Mouse (Mus musculus) embryonic facial prominence, embryonic 11.5 days (tissue): ENCODE measurements around the gene Osbpl9. TPM values are rescaled to one million over a fixed set of nuclear protein-coding genes. Genes with fewer than 3 reads are reported as not detected.

Experiments
- ATAC-seq: fragments of 200-750 bp; cut with Nextera tagmentation; replicated peaks from 2 replicates; pipeline ENCODE4 v1.8.0; 2017; ENCODE audit warnings: low read depth; ENCODE audit not compliant: insufficient number of reproducible peaks, low FRiP score, low TSS enrichment
- DNase-seq: peaks from one replicate; pipeline ENCODE4 v3.0.0-alpha.2; 2015; ENCODE audit warnings: low spot score
- H3K27ac ChIP-seq: fragments of 300-500 bp; sonication (generic); replicated peaks from 2 replicates; pipeline ENCODE4 v1.5.1; 2014; ENCODE audit warnings: mild to moderate bottlenecking, low read depth, low read length, control low read depth
- H3K27me3 ChIP-seq: fragments of 300-500 bp; sonication (generic); 2 replicates; pipeline ENCODE4 v1.6.1; 2014; ENCODE audit warnings: mild to moderate bottlenecking, low read length, moderate library complexity, mixed read lengths; ENCODE audit not compliant: control insufficient read depth, insufficient read depth
- H3K36me3 ChIP-seq: fragments of 300-500 bp; sonication (generic); replicated peaks from 2 replicates; pipeline ENCODE4 v1.6.1; 2014; ENCODE audit warnings: low read depth, mild to moderate bottlenecking, low read length, moderate library complexity, mixed read lengths; ENCODE audit not compliant: control insufficient read depth, insufficient read depth
- H3K4me1 ChIP-seq: fragments of 300-500 bp; sonication (generic); 2 replicates; pipeline ENCODE4 v1.6.1; 2014; ENCODE audit warnings: low read length, mixed read lengths; ENCODE audit not compliant: control insufficient read depth, insufficient read depth
- H3K4me2 ChIP-seq: fragments of 300-500 bp; sonication (generic); 2 replicates; pipeline ENCODE4 v1.6.1; 2014; ENCODE audit warnings: low read depth, mild to moderate bottlenecking, control low read depth, low read length, moderate library complexity
- H3K4me3 ChIP-seq: fragments of 300-500 bp; sonication (generic); 2 replicates; pipeline ENCODE4 v1.5.1; 2014; ENCODE audit warnings: low read depth, low read length, control low read depth
- H3K9ac ChIP-seq: fragments of 300-500 bp; sonication (generic); replicated peaks from 2 replicates; pipeline ENCODE4 v1.6.1; 2014; ENCODE audit warnings: mild to moderate bottlenecking, control low read depth, low read length
- H3K9me3 ChIP-seq: fragments of 300-500 bp; sonication (generic); replicated peaks from 2 replicates; pipeline ENCODE4 v1.6.1; 2016; ENCODE audit warnings: mild to moderate bottlenecking, low read length, inconsistent platforms, mixed read lengths; ENCODE audit not compliant: control insufficient read depth
- WGBS: fragments of 180-500 bp; shearing (Covaris S2); extraction: QIAGEN DNeasy Blood & Tissue Kit; methylation state at CpG from one replicate; pipeline ENCODE4 v1.1.7; 2014; 5-methylcytosine and 5-hydroxymethylcytosine counted together
- polyA plus RNA-seq: library from polyadenylated mRNA; unstranded; fragments of >200 nt; fragmentation: Nextera tagmentation; extraction: Ambion mirVana; gene quantifications from 2 replicates; pipeline ENCODE4 v1.2.1, GENCODE M21; 2014

The Osbpl9 gene
- polyA plus RNA-seq, 1 experiment from 2014 or later: 81.0 TPM

DNA sequence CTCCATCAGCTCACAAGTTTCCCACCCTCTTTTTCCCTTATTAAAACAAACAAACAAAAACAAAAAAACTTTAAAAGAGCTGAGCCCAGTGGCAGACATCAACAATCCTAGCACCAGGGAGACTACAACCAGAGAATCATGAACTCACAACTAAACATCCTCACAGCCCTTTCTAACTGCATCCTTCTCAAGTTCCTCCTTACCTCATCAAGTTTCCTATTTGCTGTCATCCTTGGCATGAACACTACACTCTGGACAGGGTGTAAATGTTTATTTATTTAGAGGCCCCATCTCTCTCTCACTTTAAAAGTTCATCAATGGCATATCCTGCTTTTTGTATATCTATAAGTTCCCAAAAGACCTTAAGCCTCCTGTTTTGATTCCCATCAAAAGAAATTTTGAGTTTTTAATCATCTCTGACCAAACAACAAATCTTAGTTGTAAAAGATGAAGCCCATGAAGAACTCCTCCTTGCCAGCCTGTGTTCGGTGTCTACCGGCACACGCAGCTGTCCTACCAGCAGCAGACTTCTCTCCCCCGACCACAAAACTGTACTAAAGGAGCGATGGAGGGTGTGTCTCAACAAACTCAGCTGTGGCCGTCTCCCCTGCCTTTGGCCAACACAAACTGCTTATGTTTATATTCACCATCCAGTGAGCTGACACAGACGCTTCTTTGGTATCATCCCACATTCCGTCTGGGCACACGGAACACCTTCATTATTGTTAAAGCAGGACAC lies 98.8 kb downstream of the Osbpl9 start:
- H3K27me3 ChIP-seq: no peaks in the 10 kb centered on the region
- WGBS: 80% methylated on average over 9 of the region's 9 CpGs
- H3K9ac ChIP-seq: no peak overlapping the region
- no peaks in the 10 kb centered on the region for H3K36me3 ChIP-seq
- H3K4me2 ChIP-seq: no peak overlapping the region
- H3K9me3 ChIP-seq: no peaks in the 10 kb centered on the region
- no peak overlapping the region for H3K27ac ChIP-seq
- ATAC-seq (no peak), DNase-seq (no peak)
- H3K4me1 ChIP-seq: no peaks in the 10 kb centered on the region
- no peak overlapping the region for H3K4me3 ChIP-seq

DNA sequence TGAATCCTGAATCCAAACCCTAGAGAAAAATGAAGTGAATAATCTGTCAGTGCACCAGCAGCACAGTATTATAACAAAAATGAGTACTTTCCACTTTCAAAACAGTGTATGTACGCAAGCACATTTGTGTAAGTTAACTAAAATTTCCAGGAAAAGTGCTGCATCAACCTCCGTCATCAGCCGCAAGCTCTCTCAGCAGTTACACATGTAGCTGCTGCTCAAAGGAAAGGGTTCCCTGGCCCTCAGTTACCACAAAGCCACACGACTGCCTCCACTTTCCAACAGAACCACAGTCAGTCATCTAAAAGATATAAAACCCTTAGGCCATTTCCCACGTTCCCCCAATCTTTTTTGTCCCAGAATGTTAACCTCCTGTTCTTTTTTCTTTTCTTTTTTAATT lies 99.5 kb downstream of the Osbpl9 start:
- no peak overlapping the region for H3K27ac ChIP-seq
- 88% methylated on average over 5 of the region's 5 CpGs for WGBS
- no peak overlapping the region for H3K9ac ChIP-seq
- H3K4me2 ChIP-seq: no peak overlapping the region
- no peaks in the 10 kb centered on the region for H3K27me3 ChIP-seq
- ATAC-seq: no peak
- H3K36me3 ChIP-seq: no peaks in the 10 kb centered on the region
- no peaks in the 10 kb centered on the region for H3K4me1 ChIP-seq
- no peak for DNase-seq
- no peak overlapping the region for H3K4me3 ChIP-seq
- no peaks in the 10 kb centered on the region for H3K9me3 ChIP-seq

DNA sequence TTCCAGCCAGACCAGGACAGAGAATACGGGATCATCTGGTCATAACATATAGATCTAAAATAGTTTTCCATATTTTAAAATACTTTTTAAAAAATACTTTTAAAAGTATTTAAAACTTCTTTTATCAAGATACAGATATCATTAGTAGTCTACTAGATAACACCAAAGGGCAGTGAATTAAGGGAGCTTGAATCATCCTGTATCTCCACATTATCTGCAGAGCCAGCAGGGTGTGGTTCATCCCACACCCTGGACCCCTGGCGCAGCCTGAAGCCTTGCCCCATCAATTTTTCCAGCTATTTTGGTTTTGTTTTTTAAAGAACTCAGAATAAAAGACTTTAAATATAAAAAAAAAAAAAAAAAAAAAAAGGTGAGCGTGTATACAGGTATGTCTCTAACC lies 103.2 kb downstream of the Osbpl9 start:
- ATAC-seq: no peak
- WGBS: 97% methylated on average over 3 of the region's 3 CpGs
- no peaks in the 10 kb centered on the region for H3K9me3 ChIP-seq
- DNase-seq: no peak
- H3K27ac ChIP-seq: no peak overlapping the region
- H3K27me3 ChIP-seq: no peaks in the 10 kb centered on the region
- no peaks in the 10 kb centered on the region for H3K4me1 ChIP-seq
- no peak overlapping the region for H3K4me2 ChIP-seq
- no peaks in the 10 kb centered on the region for H3K36me3 ChIP-seq
- H3K4me3 ChIP-seq: no peak overlapping the region
- H3K9ac ChIP-seq: no peak overlapping the region

DNA sequence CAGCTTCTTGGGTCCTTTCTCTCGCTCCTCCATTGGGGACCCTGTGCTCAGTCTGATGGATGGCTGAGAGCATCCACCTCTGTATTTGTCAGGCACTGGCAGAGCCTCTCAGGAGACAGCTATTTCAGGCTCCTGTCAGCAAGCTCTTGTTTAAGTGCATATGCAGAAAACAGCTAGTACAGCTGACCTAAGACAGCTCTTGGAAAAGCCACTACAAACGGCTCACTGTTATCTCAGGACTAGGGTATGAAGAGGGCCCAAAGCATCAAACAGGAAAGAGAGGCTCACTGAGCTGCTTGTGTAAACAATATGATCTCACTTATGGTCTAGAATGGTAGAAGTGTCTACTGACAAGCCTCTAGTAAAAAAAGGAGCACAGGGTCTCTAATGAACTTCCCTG lies 107.8 kb downstream of the Osbpl9 start:
- ATAC-seq (no peak), DNase-seq (no peak)
- H3K27me3 ChIP-seq: no peaks in the 10 kb centered on the region
- no peaks in the 10 kb centered on the region for H3K36me3 ChIP-seq
- H3K27ac ChIP-seq: no peak overlapping the region
- no peaks in the 10 kb centered on the region for H3K4me1 ChIP-seq
- H3K9ac ChIP-seq: no peak overlapping the region
- no peaks in the 10 kb centered on the region for H3K9me3 ChIP-seq
- 72% methylated on average over 2 of the region's 2 CpGs for WGBS
- H3K4me3 ChIP-seq: no peak overlapping the region
- H3K4me2 ChIP-seq: no peak overlapping the region

DNA sequence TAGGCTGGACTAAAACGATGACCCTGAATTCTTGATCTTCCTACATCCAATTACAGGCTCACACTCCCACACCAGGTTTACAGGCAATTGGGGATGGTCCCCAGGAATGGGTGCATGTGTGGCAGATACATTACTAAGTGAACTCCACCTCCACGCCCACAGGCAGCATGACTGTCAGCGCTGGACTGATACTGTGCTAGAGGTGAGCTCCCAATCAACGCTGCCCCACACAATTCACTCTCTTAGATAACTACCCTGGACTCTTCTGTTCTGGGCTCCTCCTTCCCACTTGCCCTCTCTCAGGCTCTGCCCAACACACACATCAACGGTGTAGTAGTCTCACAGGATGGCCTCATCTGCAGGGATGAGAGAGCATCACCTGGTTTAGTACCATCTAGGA lies 109.7 kb downstream of the Osbpl9 start:
- H3K9me3 ChIP-seq: no peaks in the 10 kb centered on the region
- ATAC-seq (no peak), DNase-seq (no peak)
- no peaks in the 10 kb centered on the region for H3K4me1 ChIP-seq
- H3K27ac ChIP-seq: no peak overlapping the region
- no peak overlapping the region for H3K9ac ChIP-seq
- 94% methylated on average over 5 of the region's 5 CpGs for WGBS
- no peak overlapping the region for H3K4me3 ChIP-seq
- no peaks in the 10 kb centered on the region for H3K27me3 ChIP-seq
- H3K36me3 ChIP-seq: no peaks in the 10 kb centered on the region
- no peak overlapping the region for H3K4me2 ChIP-seq

DNA sequence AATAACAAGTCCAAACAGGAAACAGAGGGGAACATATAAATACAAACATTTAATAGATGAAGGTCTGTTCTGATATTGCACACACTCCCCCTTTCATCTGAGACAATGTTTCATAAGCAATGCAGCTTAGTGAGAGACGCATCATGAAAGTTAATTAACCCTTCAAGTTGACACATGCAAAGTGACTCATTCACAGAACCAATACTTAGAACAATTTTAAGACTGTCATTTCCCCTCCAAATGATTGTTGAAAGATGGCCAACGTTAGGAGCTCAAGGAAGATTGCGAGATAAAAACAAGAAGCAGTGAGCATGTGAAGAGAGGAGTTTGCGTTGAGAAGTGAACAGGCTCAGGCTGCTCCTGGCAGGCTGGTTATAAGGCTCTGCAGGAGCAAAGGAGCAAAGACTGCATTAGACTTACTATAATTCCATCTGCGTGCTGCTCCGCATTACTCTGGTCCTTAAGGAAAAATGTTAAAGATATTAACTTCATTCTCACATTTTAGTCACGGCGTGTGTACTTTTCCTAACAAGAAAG lies 110.8 kb downstream of the Osbpl9 start:
- Histone ChIP-seq H3K4me3 (no peak overlapping the region), H3K9me3 (no peaks in the 10 kb centered on the region), H3K27ac (no peak overlapping the region), H3K4me1 (no peaks in the 10 kb centered on the region), H3K36me3 (no peaks in the 10 kb centered on the region), H3K9ac (no peak overlapping the region), H3K27me3 (no peaks in the 10 kb centered on the region), H3K4me2 (no peak overlapping the region)
- 87% methylated on average over 8 of the region's 8 CpGs for WGBS
- ATAC-seq (no peak), DNase-seq (no peak)

DNA sequence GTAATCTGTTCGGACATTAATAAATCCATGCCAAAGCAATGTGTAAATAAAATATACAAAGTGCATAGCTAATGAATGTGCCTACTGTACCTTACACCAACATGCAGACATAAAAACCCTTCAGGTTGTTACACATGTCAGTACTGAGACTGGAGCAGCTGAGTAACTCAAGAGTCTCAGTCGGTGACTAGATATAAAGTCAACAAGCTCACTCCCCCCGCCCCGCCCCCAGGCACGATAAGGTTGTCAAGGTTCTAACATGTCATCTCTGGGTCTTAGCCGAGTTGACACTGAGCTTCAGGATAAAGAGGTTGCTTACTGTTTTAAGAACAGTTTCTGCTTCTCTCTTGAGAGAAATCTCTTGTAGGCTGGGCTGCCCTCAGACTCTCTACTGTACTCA lies 112.1 kb downstream of the Osbpl9 start:
- DNase-seq (no peak), ATAC-seq (no peak)
- 68% methylated on average over 6 of the region's 6 CpGs for WGBS
- no peaks in the 10 kb centered on the region for H3K4me1 ChIP-seq
- H3K27me3 ChIP-seq: no peaks in the 10 kb centered on the region
- no peak overlapping the region for H3K27ac ChIP-seq
- no peaks in the 10 kb centered on the region for H3K9me3 ChIP-seq
- no peak overlapping the region for H3K9ac ChIP-seq
- H3K36me3 ChIP-seq: no peaks in the 10 kb centered on the region
- no peak overlapping the region for H3K4me2 ChIP-seq
- H3K4me3 ChIP-seq: no peak overlapping the region

DNA sequence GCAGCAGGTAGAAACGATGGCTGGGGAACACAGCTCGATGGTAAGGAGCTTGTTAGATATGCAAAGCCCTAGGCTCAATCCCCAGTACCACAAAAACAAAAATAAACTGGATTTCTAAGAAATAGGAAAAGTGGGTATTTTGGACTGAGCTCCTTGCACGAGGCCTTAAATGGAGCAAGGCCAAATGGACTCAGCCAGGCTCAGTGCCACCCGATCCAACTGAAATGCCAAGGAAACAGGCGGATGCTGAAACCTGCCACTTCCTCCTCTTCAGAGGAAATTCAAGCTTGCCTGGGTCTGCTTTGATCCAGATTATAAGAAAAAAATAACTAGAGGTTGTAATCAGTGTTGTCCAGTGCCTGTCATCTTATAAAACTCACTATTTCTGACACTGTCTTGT lies 112.9 kb downstream of the Osbpl9 start:
- ATAC-seq: no peak
- WGBS: 86% methylated on average over 5 of the region's 5 CpGs
- H3K27ac ChIP-seq: no peak overlapping the region

More for the DNA sequence above, 112.9 kb downstream of the Osbpl9 start:
- Histone ChIP-seq H3K27me3 (no peaks in the 10 kb centered on the region), H3K4me1 (no peaks in the 10 kb centered on the region), H3K36me3 (no peaks in the 10 kb centered on the region), H3K4me2 (no peak overlapping the region), H3K4me3 (no peak overlapping the region), H3K9me3 (no peaks in the 10 kb centered on the region), H3K9ac (no peak overlapping the region)
- DNase-seq: no peak
